Mouse (Mus musculus): ENCODE measurements at regions not wholly inside any gene's neighbourhood (a gene's known extent, or its start where the extent isn't known, plus 50 kb on each side); places are given as distances from the start of the nearest gene placed in this dataset.

GRCm38 (mm10) chr12:32285039-32285438 lies 76.6 kb upstream of the Pik3cg start:
- TF ChIP-seq CTCF (IDR thresholded peaks at IDR 0.05; ENCODE audit: insufficient read depth, low read length) (no peak), POLR2A (IDR thresholded peaks at IDR 0.05; ENCODE audit: borderline replicate concordance, extremely low read depth, low read depth, low read length) (no peak)
